Mouse (Mus musculus) testis, adult 10 weeks (tissue): Measurements from ENCODE around the gene Tprg. TPM values are rescaled to one million over a fixed set of nuclear protein-coding genes. Genes with fewer than 3 reads are reported as not detected.

Experiments used
- polyA plus RNA-seq: library from polyadenylated mRNA; stranded (reverse); fragments of 350-450 nt; fragmentation: Illumina TruSeq; extraction: RNeasy Lipid Tissue Mini Kit (QIAGEN cat#74804); gene quantifications from one replicate; pipeline ENCODE4 v1.2.3, GENCODE M21; 2014; ENCODE audit warnings: low read depth, low replicate concordance

Tprg gene
- not detected for polyA plus RNA-seq

GRCm38 (mm10) chr16:25286517-25286916, at the start of gene Tprg:
Gene Tprg, plus strand, starts transcription at chr16:25286817.

